Mouse (Mus musculus): ENCODE measurements around the gene Slc22a20.

DNA sequence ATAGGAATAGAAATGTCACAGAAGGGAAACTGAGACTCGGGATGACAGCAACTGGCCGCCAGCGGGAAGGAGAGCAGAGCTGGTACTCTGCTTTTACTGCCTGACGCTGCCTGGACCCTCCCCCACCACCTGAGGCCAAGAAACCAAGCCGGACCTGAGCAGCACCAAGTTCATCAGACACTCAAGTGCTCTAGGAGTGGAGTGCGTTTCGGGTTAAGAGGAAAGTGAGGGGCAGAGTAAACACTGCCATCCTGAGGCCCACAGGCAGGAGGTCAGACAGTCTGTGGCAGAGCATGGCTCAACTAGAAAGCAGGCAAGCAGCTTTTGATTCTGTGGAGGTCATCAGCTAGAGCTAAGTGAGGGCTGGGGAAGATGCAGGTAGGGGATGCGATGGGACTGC lies 37.1 kb upstream of the Slc22a20 start:
- TF ChIP-seq CTCF (IDR thresholded peaks at IDR 0.05; ENCODE audit: low read depth, low read length) (no peak), POLR2A (IDR thresholded peaks at IDR 0.05; ENCODE audit: insufficient read depth, low read length) (no peak)

Data from ES-Bruce4 (cell line).